Mouse (Mus musculus): ENCODE results near the gene Ms4a3. TPM values are rescaled to one million over a fixed set of nuclear protein-coding genes. Genes with fewer than 3 reads are reported as not detected.

The Ms4a3 gene
- total RNA-seq (2014; fragmentation: Nextera tagmentation): not detected in 2 replicates
- 0.35 TPM in 1 of 2 replicates, not detected in the other for total RNA-seq (2017)
- not detected in 2 replicates for polyA plus RNA-seq (2012)

GRCm38 (mm10) chr19:11640732-11641131, at the start of gene Ms4a3:
Gene Ms4a3, minus strand, starts transcription at chr19:11640851.
- no peak for TF ChIP-seq GATA2 (IDR thresholded peaks at IDR 0.05; ENCODE audit: borderline replicate concordance, low read depth, low read length)
- ATAC-seq (ENCODE audit: extremely low read depth, insufficient number of reproducible peaks, low FRiP score, poor library complexity, severe bottlenecking): no peak
- no peak within 1 kb of the TSS for H3K4me3 ChIP-seq (ENCODE audit: low read depth, low read length)

GRCm38 (mm10) chr19:11661562-11661961, 20.9 kb upstream of the Ms4a3 start:
- no peak overlapping the region for H3K4me3 ChIP-seq (ENCODE audit: low read depth, low read length)
- TF ChIP-seq CTCF (IDR thresholded peaks at IDR 0.05; ENCODE audit: low read depth, low read length) (no peak), GATA2 (IDR thresholded peaks at IDR 0.05; ENCODE audit: borderline replicate concordance, low read depth, low read length) (no peak)
- no peaks in the 10 kb centered on the region for H3K36me3 ChIP-seq (replicated peaks)
- no peak for ATAC-seq (ENCODE audit: extremely low read depth, insufficient number of reproducible peaks, low FRiP score, poor library complexity, severe bottlenecking)
- peaks cover 6% of the 10 kb centered on the region; the same call in 1 of the 2 replicates for H3K27me3 ChIP-seq (ENCODE audit: insufficient read depth, low read length)
- H3K9me3 ChIP-seq (replicated peaks): no peaks in the 10 kb centered on the region
- H3K4me1 ChIP-seq (ENCODE audit: insufficient read depth, low read depth, low read length): peaks cover 4% of the 10 kb centered on the region; the same call in 1 of the 2 replicates
- DNase-seq (ENCODE audit: low spot score): no peak

More at GRCm38 (mm10) chr19:11640732-11641131, at the start of gene Ms4a3:
- H3K4me1 ChIP-seq (ENCODE audit: insufficient read depth, low read depth, low read length): peaks cover 12% of the 10 kb centered on the region
- H3K27me3 ChIP-seq (ENCODE audit: insufficient read depth, low read length): 0 out of 2 replicates have a peak, but pooled peaks cover 5% of the 10 kb centered on the region
- H3K9me3 ChIP-seq (replicated peaks): no peaks in the 10 kb centered on the region
- no peaks in the 10 kb centered on the region for H3K36me3 ChIP-seq (replicated peaks)
- no peak for DNase-seq (ENCODE audit: low spot score)

GRCm38 (mm10) chr19:11660459-11660858, 19.8 kb upstream of the Ms4a3 start, which contains the start of gene Oosp2:
Gene Oosp2, minus strand, starts transcription at chr19:11660559.
- Histone ChIP-seq H3K36me3 (replicated peaks) (no peaks in the 10 kb centered on the region), H3K4me1 (ENCODE audit: insufficient read depth, low read depth, low read length) (peaks cover 4% of the 10 kb centered on the region; the same call in 1 of the 2 replicates), H3K27me3 (ENCODE audit: insufficient read depth, low read length) (peaks cover 6% of the 10 kb centered on the region; the same call in 1 of the 2 replicates), H3K4me3 (ENCODE audit: low read depth, low read length) (no peak within 1 kb of the TSS), H3K9me3 (replicated peaks) (no peaks in the 10 kb centered on the region)
- no peak for DNase-seq (ENCODE audit: low spot score)
- TF ChIP-seq CTCF (IDR thresholded peaks at IDR 0.05; ENCODE audit: low read depth, low read length) (no peak), GATA2 (IDR thresholded peaks at IDR 0.05; ENCODE audit: borderline replicate concordance, low read depth, low read length) (no peak), TAL1 (conservative IDR thresholded peaks at IDR 0.05; ENCODE audit: low read depth, low read length) (no peak), POLR2AphosphoS5 (IDR thresholded peaks at IDR 0.05; ENCODE audit: insufficient replicate concordance, low read depth, low read length) (no peak), GATA1 (IDR thresholded peaks at IDR 0.05; ENCODE audit: borderline replicate concordance, low read length) (no peak)
- no peak for ATAC-seq (ENCODE audit: extremely low read depth, insufficient number of reproducible peaks, low FRiP score, poor library complexity, severe bottlenecking)

GRCm38 (mm10) chr19:11659142-11659541, 18.5 kb upstream of the Ms4a3 start:
- Histone ChIP-seq H3K4me3 (ENCODE audit: low read depth, low read length) (no peak overlapping the region), H3K4me1 (ENCODE audit: insufficient read depth, low read depth, low read length) (peaks cover 4% of the 10 kb centered on the region; the same call in 1 of the 2 replicates), H3K27me3 (ENCODE audit: insufficient read depth, low read length) (peaks cover 6% of the 10 kb centered on the region; the same call in 1 of the 2 replicates), H3K36me3 (replicated peaks) (no peaks in the 10 kb centered on the region), H3K9me3 (replicated peaks) (no peaks in the 10 kb centered on the region)
- DNase-seq (ENCODE audit: low spot score) (no peak), ATAC-seq (ENCODE audit: extremely low read depth, insufficient number of reproducible peaks, low FRiP score, poor library complexity, severe bottlenecking) (no peak)
- TF ChIP-seq POLR2AphosphoS5 (IDR thresholded peaks at IDR 0.05; ENCODE audit: insufficient replicate concordance, low read depth, low read length) (no peak), CTCF (IDR thresholded peaks at IDR 0.05; ENCODE audit: low read depth, low read length) (no peak), GATA1 (IDR thresholded peaks at IDR 0.05; ENCODE audit: borderline replicate concordance, low read length) (no peak), GATA2 (IDR thresholded peaks at IDR 0.05; ENCODE audit: borderline replicate concordance, low read depth, low read length) (no peak), TAL1 (conservative IDR thresholded peaks at IDR 0.05; ENCODE audit: low read depth, low read length) (no peak)

- H3K4me3 ChIP-seq (ENCODE audit: low read depth, low read length): no peak overlapping the region
- no peak for ATAC-seq (ENCODE audit: extremely low read depth, insufficient number of reproducible peaks, low FRiP score, poor library complexity, severe bottlenecking)
These were observed 8.9 kb upstream of the Ms4a3 start for GRCm38 (mm10) chr19:11649564-11649963.

GRCm38 (mm10) chr19:11646166-11646565, 5.5 kb upstream of the Ms4a3 start:
- no peaks in the 10 kb centered on the region for H3K36me3 ChIP-seq (replicated peaks)
- DNase-seq (ENCODE audit: low spot score): no peak
- no peak overlapping the region for H3K4me3 ChIP-seq (ENCODE audit: low read depth, low read length)
- TF ChIP-seq GATA1 (IDR thresholded peaks at IDR 0.05; ENCODE audit: borderline replicate concordance, low read length) (no peak), POLR2AphosphoS5 (IDR thresholded peaks at IDR 0.05; ENCODE audit: insufficient replicate concordance, low read depth, low read length) (no peak), GATA2 (IDR thresholded peaks at IDR 0.05; ENCODE audit: borderline replicate concordance, low read depth, low read length) (no peak)
- no peak for ATAC-seq (ENCODE audit: extremely low read depth, insufficient number of reproducible peaks, low FRiP score, poor library complexity, severe bottlenecking)
- H3K27me3 ChIP-seq (ENCODE audit: insufficient read depth, low read length): peaks cover 6% of the 10 kb centered on the region; the same call in 1 of the 2 replicates
- H3K9me3 ChIP-seq (replicated peaks): no peaks in the 10 kb centered on the region
- H3K4me1 ChIP-seq (ENCODE audit: insufficient read depth, low read depth, low read length): peaks cover 8% of the 10 kb centered on the region; the same call in 1 of the 2 replicates

More at GRCm38 (mm10) chr19:11649564-11649963, 8.9 kb upstream of the Ms4a3 start:
- H3K36me3 ChIP-seq (replicated peaks): no peaks in the 10 kb centered on the region
- no peak for TF ChIP-seq POLR2AphosphoS5 (IDR thresholded peaks at IDR 0.05; ENCODE audit: insufficient replicate concordance, low read depth, low read length)
- TF ChIP-seq GATA2 (IDR thresholded peaks at IDR 0.05; ENCODE audit: borderline replicate concordance, low read depth, low read length): no peak
- TF ChIP-seq CTCF (IDR thresholded peaks at IDR 0.05; ENCODE audit: low read depth, low read length): no peak
- TF ChIP-seq TAL1 (conservative IDR thresholded peaks at IDR 0.05; ENCODE audit: low read depth, low read length): no peak
- TF ChIP-seq GATA1 (IDR thresholded peaks at IDR 0.05; ENCODE audit: borderline replicate concordance, low read length): no peak
- peaks cover 8% of the 10 kb centered on the region; the same call in 1 of the 2 replicates for H3K4me1 ChIP-seq (ENCODE audit: insufficient read depth, low read depth, low read length)
- no peak for DNase-seq (ENCODE audit: low spot score)
- no peaks in the 10 kb centered on the region for H3K9me3 ChIP-seq (replicated peaks)
- peaks cover 6% of the 10 kb centered on the region; the same call in 1 of the 2 replicates for H3K27me3 ChIP-seq (ENCODE audit: insufficient read depth, low read length)

Data from G1E (cell line).